Mouse (Mus musculus): ENCODE measurements at regions not wholly inside any gene's neighbourhood (a gene's known extent, or its start where the extent isn't known, plus 50 kb on each side); places are given as distances from the start of the nearest gene placed in this dataset.

DNA sequence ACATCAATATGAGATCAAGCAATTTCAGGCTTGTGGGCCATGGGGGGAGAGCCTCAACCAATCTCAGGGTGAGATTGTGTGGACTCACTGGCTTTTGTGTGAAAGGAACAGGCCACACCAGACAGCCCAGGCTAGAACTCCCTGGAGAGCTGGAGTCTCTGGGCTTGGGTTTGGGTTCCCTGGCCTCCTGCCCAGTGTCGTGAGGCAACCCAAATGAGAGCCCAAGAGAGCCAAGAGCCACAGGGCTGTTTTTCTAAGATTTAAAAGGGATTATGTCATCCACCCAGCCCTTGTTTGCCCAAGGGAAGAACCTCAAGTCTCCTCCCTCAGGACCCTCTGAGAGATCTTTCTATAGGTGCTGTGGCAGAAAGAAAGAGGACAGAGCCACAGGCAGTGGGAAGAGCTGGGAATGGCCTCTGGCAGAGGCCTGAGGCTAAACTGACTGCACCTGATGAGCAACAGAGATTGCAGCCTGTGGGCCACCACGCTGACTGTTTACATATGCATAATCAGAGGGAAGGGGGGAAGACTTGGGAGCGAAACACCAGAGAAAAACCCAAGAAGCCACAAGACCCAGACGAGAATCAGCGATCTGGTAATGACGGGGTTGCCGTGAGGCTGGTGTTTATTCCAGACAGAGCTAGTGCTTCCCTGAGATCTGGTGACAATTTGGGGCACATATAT, 92.1 kb downstream of the Bcl2l11 start:
- no peak for ATAC-seq (replicated peaks; ENCODE audit: low read depth, poor library complexity, severe bottlenecking)

DNA sequence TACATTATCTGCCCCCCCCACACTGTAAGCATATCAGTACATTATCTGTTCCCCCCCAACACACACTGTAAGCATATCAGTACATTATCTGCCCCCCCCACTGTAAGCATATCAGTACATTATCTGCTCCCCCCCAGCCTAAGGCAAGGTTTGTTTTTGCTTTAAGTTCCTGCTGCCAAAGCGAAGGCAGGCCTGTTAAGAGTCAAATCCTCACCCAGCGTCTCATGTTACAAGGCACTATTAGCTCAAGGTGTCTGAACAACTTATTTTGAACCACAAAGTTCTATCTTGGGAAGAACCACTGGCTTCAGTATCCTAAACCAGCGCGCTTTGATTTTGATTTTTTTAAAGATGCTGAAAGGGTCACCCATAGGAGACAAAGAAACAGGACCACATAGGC, 93.1 kb downstream of the Bcl2l11 start:
- no peak for ATAC-seq (replicated peaks; ENCODE audit: low read depth, poor library complexity, severe bottlenecking)

DNA sequence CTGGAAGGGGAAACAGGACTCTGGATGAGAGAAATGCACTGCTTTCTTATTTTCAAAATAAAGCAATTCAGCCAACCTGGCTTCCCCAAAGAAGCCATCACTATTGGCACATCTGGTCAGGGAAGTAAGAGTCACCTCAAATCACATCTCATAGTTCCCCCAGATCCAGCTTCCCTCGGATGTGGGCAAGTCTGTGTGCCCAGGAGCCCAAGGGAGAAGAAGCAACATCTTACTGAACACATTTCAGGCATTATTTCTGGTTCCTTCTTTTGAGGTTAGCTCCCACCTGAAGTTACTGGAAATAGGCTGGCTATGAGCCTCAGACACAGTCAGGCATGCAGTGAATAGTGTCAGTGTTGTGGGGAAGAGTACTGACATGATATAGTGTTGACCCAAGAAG, 95.2 kb downstream of the Bcl2l11 start:
- ATAC-seq (replicated peaks; ENCODE audit: low read depth, poor library complexity, severe bottlenecking): peak; percentile 63

GRCm38 (mm10) chr2:128221657-128222056, 95.8 kb downstream of the Bcl2l11 start:
- ATAC-seq (replicated peaks; ENCODE audit: low read depth, poor library complexity, severe bottlenecking): no peak

DNA sequence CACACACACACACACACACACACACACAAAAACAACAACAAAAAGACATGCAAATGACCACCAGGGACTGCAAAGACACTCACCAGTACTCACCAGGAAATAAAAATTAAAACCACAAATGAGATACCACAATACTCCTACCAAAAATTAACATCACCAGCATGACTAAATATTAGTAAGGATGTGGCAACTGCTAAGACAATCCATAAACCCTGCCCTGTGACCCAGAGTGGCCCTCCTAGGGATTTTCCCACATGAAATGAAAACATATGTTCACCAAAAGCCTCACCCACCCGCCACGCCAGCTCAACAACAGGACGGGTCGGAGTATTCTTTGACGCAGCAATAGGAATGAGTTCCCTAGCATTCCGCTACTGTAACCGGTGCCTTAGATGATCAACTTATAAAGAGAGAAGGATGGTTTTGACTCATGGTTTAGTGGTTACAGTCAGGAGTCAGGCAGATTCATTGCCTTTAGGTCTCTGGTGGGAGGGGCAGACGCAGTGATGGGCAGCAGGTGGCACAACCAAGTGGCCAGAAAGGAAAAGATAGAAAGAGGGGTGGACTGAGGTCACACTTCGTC, 100.7 kb downstream of the Bcl2l11 start:
- no peak for ATAC-seq (replicated peaks; ENCODE audit: low read depth, poor library complexity, severe bottlenecking)

DNA sequence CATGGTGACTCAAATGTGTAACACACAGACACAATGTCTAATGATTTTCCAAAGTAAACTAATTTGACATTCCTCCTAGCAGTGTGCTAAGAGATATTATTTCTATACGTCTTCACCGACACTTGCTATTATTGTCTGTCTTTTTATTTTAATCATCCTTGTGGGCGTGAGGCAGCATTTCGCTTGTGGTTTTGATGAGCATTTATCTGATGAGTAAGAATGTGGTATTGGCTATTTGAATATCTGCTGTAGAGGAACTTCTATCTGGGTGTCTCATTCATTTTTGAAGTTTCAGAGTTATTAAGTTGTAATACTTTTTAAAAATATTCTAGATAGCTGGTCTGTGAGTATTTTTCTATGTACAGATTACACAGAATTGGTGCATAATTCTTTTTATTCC, 103.9 kb downstream of the Bcl2l11 start:
- ATAC-seq (replicated peaks; ENCODE audit: low read depth, poor library complexity, severe bottlenecking): 0 out of 2 replicates have a peak, but pooled peaks have one; percentile 32

- ATAC-seq (replicated peaks; ENCODE audit: low read depth, poor library complexity, severe bottlenecking): no peak
These were observed 105.1 kb downstream of the Bcl2l11 start for GRCm38 (mm10) chr2:128230921-128231320.

- no peak for ATAC-seq (replicated peaks; ENCODE audit: low read depth, poor library complexity, severe bottlenecking)
These were observed 105.5 kb downstream of the Bcl2l11 start for GRCm38 (mm10) chr2:128231338-128231737.

- peak; percentile 60 for ATAC-seq (replicated peaks; ENCODE audit: low read depth, poor library complexity, severe bottlenecking)
These were observed 106.2 kb downstream of the Bcl2l11 start for GRCm38 (mm10) chr2:128232027-128232426.

GRCm38 (mm10) chr2:128235127-128235526, 109.3 kb downstream of the Bcl2l11 start:
- no peak for ATAC-seq (replicated peaks; ENCODE audit: low read depth, poor library complexity, severe bottlenecking)

DNA sequence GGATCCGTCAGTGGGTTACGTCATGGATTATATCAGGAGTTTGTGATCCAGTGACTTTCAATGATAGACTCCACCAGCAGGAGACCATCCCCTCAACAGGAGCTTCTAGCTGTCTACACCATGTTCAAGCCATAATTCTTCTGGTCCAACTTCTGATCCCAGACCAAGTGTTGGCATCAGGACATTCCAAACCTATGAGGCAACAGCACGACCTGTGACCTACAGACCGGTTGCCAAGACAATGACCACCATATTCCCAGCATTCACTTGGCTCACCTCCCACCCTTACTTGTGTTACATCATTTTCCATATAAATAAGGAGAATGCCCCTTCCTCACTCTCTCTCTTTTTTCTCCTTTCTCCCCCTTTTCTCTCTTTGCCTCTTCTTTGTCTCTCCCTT, 113.6 kb downstream of the Bcl2l11 start:
- no peak for ATAC-seq (replicated peaks; ENCODE audit: low read depth, poor library complexity, severe bottlenecking)

DNA sequence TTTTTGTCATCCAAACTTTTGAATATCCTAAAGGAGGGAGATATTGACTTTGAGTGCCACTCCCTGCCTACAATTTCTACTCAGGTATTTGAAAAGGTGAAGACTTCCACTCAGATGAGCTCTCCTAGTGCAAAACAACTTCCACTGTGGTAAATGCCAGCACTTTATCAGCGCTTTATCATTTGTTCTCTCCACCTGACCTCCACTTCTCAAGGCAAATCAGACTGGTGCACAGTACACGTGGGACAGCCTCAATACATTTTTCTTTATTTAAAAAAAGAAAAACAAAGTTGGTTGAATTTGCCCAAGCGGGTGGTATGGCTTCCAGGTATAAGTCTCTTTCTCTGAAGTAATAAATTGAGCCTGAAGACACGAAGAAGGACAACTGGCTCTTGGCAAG, 114.2 kb downstream of the Bcl2l11 start:
- no peak for ATAC-seq (replicated peaks; ENCODE audit: low read depth, poor library complexity, severe bottlenecking)

- ATAC-seq (replicated peaks; ENCODE audit: low read depth, poor library complexity, severe bottlenecking): no peak
These were observed 114.9 kb downstream of the Bcl2l11 start for GRCm38 (mm10) chr2:128240536-128241279.

DNA sequence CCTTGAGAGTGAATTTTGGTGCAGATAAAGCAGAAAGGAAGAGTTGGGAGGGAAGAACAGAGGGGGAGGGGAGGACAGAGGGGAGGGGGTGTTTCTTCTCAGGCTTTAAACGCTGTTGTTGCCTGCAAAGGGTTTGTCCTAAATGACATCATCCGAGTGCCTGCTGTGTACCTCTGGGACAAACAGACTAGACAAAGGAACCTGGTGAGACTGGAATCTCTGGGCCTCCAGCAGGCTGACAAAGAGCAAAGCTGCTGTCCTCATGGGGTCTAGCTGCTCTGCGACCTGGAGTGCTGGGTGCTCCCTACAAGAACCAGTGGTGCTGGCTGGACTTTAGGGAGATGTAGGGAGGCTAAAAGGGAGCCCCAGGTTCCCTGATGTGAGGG, 115.4 kb downstream of the Bcl2l11 start:
- ATAC-seq (replicated peaks; ENCODE audit: low read depth, poor library complexity, severe bottlenecking): no peak

DNA sequence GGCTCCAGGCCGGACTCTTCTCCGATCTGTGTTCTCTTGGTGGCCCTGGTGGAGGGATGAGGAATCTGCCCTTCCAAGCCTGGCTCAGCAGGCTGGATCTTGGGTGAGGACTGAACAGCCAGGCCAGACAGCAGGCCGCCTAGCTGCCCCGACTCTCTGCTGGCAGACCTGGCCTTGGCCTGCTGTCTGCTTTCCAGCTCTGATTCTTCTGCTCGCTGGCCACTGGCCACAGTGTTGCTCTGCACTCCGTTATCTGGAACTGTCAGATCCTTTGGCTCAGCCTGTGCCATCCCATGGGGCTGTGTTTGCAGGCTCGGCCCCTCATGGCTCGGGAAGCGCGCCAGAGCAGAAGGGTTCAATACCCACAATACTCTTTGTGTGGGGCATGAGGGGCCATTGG, 119.7 kb downstream of the Bcl2l11 start:
- ATAC-seq (replicated peaks; ENCODE audit: low read depth, poor library complexity, severe bottlenecking): no peak

DNA sequence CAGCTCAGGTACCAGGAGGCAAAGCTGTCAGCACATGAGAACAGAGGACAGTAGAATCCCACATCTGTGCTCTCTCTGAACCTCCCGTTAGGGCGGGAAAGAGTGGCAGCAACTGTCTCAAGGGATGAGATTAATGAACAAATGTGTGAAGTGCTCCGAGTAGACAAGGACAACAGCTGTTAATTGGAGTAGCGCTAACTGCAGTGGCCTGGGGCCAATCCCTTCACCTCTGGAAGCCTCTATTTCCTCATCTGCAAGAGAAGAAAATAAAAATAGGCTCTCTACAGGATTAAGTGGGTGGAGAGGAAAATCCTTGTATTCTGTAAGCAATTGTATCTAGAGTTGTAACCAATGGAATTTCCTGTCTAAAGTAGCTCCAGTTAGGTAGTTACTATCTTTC, 122.1 kb downstream of the Bcl2l11 start:
- ATAC-seq (replicated peaks; ENCODE audit: low read depth, poor library complexity, severe bottlenecking): no peak

GRCm38 (mm10) chr2:128249188-128249587, 123.3 kb downstream of the Bcl2l11 start:
- ATAC-seq (replicated peaks; ENCODE audit: low read depth, poor library complexity, severe bottlenecking): no peak

DNA sequence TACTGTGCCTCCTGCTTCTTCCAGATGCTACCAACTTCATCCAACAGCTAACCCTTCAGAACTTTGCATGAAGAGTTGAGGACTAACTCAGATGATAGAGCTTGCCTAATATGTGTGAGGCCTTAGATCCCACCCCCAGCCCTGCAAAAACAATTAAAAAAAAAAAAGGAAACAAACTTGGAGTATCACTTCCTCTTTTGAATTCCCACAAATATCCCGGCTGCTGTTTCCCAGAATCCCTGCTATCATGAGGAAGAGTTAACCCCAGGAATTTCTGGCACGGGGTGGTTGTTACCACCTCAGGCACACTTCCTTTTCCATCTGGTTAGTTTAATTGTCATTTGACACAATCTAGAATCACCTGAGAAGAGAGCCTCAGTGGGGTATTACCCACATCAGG, 123.8 kb downstream of the Bcl2l11 start:
- ATAC-seq (replicated peaks; ENCODE audit: low read depth, poor library complexity, severe bottlenecking): no peak

DNA sequence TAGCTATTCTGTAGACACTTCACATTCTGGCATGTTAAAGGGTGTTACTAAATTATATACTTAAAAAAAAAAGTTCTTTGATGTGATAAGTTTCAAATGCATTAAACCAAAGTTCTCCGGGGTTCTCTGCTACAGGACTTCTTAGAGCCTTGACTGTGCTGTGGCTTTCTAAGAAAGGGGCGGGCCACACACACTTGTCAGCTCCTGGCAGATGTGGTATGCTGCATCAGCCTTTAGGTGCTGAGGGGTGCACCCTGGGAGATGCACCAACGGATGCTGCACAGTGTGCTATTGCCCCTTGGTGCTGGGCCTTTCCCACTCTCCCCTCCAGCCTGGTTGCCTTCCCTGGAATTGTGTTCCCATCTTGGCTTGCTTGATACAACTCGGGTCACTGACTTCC, 125.0 kb downstream of the Bcl2l11 start:
- ATAC-seq (replicated peaks; ENCODE audit: low read depth, poor library complexity, severe bottlenecking): no peak

DNA sequence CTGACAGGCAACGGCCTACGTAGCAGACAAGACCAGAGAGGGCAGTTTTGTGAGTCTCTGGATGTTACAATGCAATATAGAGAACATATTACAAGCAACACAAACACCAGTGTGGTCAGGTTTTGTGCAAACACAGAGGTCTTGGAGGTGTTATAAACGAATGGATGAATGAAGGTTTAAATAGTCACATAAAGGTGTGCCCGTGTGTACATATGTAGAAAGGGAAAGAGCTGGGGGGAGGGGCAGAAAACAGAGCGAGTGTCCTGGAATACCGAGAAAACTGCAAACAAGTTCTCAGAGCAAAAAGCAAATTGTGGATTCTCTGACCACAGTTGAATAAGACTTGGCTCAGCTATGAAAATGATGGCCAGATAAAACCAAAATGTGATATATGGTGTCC, 130.8 kb downstream of the Bcl2l11 start:
- no peak for ATAC-seq (replicated peaks; ENCODE audit: low read depth, poor library complexity, severe bottlenecking)

GRCm38 (mm10) chr2:128257262-128257661, 131.4 kb downstream of the Bcl2l11 start:
- no peak for ATAC-seq (replicated peaks; ENCODE audit: low read depth, poor library complexity, severe bottlenecking)
